Mouse (Mus musculus) hematopoietic stem cell, adult 5-6 weeks (primary cell): ENCODE results near the gene Fam78a. TPM values are rescaled to one million over a fixed set of nuclear protein-coding genes. Genes with fewer than 3 reads are reported as not detected.

ENCODE experiments used
- ATAC-seq, 2 experiments: fragments of 125-278 bp in 1 of 2; replicated peaks in 1 of 2; 2 replicates each; pipeline ENCODE4 v1.8.0; 2016 to 2017; ENCODE audit warnings: inconsistent platforms in 2 of 2, mild to moderate bottlenecking in 2 of 2, moderate number of reproducible peaks in 2 of 2, low read depth in 1 of 2, moderate TSS enrichment in 1 of 2; ENCODE audit not compliant: low FRiP score in 2 of 2, poor library complexity in 2 of 2, severe bottlenecking in 2 of 2, insufficient read depth in 1 of 2, low TSS enrichment in 1 of 2
- total RNA-seq: library from RNA; stranded (forward); fragments of 172-1452, 232-1000 nt; gene quantifications from 2 replicates; pipeline ENCODE4 v1.2.3, GENCODE M21; 2017

Gene Fam78a
- 12.3 and 12.9 TPM in 2 replicates for total RNA-seq

DNA sequence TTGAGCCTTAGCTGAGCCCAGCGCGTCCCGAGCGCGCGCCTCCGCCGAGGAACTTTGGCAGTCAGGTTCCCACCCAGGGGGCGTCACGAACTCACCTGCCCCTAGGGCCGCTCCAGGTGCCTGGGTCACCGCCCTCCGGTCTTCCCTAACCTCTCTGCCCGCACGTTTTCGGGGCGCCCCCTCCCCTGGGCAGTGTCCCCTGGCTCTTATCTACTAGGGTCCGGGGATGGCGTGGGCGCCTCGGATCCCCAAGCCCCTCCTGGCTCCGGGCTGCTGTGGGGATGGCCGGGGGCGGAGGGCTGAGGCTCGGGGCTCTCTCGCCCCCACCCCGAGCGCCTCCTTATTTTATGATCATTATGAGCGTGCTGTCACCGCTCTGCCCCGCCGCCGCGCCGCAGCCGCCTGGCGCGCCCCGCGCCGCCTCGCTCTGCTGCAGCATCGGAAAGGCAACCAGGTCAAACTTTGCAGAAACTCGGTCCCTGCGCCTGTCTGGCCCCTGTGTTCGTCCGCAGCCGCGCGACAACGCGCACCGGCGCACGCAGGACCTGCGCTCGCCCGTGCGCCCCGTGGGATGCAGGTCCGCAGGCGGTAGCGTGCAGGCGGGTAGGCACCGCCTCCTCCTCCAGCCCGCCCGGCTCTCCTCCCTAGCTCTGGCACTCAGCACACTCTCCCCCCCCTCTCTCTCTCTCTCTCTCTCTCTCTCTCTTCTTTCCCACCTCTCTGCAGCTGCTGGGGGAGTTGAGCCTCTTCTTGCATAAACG lies at the start of gene Fam78a:
Fam78a (minus strand) TSS at position 747 of the 761 bp plus-strand sequence.
- peak; percentile 25 to 27 for ATAC-seq

DNA sequence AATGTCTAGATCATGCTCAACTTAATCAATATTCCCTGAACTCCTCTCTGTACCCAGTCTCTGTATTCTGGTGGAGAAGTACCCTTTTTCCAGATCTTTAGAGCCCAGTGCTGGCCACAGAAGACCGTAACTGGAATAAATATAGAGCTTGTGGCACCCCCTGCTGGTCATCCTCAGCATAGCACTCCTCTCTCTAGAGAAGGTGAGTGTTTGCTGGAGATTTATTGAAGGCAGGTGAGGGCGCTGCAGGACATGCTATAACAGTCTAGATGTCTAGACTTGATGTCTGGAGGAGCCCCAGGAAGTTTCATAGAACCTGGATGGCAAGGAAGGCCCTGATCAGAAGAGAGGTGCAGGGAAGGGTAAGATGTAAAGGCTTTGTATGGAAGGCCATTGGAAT lies 49.4 kb upstream of the Fam78a start:
- peak; percentile 35 to 39; a peak in 2 of 4 replicates for ATAC-seq

DNA sequence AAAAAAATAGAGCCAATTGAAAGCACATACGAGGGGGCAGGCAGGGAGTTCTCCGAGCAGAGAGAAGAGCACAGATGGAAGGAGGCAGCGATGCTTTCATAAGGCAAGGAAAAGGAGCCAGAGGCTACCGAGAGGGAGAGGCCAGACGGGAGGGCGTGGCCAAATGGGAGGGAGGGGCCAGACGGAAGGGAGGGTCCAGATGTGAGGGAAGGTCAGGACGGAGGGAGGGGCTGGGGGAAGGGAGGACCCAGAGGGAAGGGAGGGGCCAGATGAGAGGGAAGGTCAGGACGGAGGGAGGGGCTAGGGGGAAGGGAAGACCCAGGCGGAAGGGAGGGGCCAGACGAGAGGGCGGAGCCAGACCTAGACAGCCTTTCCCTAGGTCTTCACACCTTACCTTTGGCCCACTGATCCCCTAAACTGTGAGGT lies 47.9 kb upstream of the Fam78a start:
- ATAC-seq: peak; percentile 24 to 43; a peak in 2 of 4 replicates

DNA sequence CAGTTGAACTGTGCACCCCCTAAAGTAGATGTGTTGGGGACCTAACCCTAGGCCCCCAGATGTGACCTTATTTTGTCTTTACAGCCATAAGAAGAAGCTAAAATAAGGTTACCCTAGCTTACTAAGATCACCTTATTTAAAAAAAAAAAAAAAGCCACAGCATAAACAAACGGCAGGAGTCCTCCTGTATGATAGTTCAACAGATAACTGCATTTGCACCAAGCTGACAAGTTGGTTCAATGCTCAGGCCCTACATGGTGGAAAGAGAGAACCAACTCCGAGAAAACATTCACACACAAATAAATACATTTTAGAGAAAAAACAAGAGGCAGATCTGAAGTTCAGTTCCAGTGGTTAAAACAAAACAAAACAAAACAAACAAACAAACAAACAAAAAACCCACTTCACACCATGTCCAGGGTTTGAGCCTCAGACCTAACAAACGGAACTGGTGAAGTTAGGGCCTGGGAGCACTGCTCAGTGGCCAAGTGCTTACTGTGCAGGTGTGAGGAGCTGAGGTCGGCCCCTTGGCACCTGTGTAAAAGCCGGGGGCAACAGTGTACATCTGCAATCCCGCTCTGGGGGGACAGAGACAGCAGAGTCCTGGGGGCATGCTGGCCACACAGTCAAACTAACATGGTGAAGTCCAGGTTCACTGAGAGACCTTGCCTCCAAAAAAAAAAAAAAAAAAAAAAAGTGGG lies 47.4 kb upstream of the Fam78a start:
- ATAC-seq: no peak

DNA sequence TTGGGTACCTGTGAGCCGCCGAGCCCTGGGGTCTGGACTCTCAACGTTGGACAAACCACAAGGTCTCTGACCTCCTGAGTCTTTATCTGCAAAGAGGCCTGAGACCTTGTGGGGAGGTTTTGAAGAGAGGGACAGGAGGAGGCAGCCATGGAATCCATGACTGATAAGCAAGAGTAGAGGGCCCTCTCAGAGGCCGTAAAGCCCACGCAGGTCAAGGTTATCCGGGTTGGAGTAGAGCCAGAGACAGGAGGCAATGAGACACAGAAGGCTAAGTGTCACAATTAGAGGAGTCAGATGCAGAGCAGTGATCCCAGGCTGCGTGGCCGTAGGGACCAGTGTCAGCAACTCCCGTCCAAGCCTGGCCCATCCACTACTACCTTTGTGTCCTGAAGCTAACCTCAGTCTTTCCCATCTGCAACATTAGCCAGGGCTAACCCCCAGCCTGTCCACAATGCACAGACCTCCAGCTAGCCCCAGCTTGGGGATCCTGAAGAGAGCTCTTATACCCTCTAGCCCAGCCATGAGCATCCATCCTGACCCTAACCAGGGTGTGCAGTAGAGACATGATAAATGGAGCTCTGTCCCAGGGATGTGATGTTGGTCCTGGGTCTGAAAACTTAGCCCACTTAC lies 46.7 kb upstream of the Fam78a start:
- no peak for ATAC-seq

DNA sequence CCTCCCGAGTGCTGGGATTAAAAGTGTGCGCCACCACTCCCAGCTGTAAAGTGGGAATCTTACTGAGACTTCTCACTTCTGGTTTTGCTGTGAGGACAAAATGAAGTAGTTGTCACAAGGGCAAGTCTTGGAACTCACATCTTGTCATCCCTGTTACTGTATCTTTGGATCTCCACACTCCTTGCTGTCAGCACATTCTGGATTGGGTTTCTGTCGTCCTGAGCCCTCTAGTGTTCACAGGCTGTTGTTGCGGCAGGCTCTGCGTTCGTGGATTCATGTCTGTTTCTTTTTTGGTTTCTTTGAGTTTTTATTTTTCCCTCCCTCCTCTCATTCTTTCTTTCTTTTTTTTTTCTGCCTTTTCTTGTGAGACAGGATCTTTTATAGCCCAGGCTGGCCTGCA lies 45.8 kb upstream of the Fam78a start:
- ATAC-seq: 0 out of 4 replicates have a peak, but pooled peaks of 1 of the 2 experiments have one; percentile 21

DNA sequence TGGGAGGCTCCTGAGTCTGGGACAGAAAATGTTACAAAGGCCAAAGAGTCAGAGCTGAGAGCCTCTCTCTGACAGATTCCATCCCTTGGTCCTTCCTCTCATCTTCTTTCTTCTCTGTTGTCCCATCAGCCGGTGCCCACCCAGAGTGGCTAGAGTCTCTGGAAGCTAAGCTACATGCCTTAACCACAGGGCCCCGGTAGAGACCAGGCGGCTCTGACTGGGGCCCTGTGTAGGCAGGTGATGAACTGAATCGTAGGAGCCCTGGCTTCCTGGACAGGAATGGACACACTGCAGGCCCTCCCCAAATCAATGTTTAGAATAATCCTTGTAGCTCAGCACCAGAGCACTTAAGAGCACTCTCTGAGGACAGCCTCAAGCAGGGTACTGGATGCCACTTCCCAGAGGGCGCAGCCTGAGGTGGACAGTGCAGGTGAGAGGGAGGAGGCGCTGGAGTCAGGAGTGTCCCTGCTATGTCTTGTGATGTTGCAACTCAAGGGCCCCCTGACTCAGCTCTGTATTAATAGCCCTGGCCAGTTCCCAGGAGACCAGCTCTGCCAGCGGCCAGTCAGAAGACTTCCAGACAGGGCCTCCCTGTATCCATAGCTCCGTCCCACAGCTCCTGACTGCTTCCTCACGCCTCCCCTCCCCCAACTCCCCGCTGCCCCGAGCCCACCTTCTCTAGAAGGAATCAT lies 44.9 kb upstream of the Fam78a start:
- no peak for ATAC-seq

DNA sequence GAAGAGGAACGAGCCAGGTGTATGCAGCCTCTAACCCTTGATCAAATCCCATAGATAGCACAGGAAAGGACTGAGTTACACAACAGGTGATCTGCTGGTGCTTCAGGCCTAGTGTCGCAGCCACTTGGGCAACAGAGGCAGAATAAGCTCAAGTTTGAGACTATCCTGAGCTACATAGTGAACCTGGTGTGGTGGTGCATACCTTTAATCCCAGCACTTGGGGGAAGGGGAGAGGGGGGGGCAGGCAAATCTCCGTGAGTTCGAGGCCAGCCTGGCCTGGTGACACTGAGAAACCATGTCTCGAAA lies 43.8 kb upstream of the Fam78a start:
- no peak for ATAC-seq

DNA sequence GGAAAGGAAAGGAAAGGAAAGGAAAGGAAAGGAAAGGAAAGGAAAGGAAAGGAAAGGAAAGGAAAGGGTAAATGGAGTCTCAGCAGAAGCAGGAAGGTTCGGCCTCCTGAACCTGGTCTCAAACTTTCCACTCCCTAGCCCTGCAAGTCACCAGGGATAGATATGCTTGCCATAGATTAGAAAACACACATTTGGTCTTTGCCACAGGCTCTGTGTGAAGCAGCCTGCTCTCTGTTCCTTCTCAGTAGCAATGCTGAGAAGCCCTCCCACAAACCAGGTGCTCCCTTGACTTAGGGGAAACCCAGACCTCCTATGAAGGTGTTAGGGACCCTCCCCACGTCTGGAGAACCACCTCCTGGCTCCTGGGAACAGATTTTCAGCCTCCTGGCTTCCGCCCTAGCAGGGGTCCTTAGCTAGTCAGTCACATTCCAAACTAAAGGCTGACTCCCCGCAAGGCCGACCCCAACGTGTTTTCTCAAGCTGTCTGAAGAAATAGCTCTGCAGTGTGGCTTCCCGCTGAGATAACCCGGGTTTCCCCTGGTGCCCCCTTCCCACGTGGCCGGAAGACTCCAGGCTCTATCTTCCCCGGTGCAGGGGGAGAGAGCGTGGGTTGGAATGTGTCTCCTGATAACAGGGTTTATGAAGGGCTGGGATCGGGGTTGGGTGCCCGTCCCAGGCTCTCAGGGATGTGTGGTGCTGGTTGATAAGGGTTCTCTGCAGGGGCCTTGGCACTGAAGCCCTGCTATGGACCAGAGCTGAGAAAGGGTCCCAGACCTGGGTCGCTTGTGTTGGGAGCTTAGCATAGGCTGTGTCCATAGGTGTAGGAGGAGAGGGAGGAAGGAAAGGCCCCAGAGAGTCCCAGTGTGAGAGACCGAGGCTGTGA lies 43.2 kb upstream of the Fam78a start:
- ATAC-seq: peak; percentile 74 to 80

DNA sequence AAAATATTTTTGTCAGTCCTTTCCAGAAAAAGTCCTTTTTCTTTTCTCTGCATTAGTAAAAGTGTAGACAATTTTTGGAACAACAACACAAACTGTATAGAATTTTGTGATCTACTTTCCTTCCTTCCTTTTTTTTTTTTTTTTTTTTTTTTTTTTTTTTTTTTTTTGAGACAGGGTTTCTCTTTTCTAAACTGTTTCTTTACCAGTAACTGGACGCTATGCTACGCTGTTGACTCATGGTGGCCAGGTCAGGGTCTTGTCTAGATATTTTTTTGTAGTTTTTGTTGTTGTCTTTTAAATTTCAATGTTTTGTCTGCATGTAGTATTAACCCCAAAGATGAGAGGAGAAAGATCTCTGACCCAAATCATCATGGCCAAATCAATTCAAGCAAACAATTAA lies 37.1 kb upstream of the Fam78a start:
- no peak for ATAC-seq

DNA sequence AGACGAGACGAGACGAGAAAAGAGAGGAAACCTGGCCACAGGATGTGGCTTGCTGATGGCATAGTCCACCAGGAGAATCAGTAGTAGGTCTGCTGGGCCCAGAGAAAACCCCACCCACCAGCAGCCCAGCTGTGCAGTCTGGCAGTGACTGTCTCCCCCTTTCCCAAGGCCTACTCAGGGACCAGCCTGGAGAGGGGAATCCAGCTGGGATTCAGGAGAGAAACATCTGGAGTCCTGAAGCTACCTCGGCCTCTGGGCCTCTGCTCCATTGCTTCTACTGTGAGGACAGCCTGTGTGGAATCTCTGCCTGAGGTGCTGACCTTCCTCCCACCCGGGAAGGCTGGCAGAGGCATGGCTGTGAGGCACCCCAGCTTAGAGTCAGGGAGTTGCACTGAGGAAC lies 36.5 kb upstream of the Fam78a start:
- ATAC-seq: no peak

DNA sequence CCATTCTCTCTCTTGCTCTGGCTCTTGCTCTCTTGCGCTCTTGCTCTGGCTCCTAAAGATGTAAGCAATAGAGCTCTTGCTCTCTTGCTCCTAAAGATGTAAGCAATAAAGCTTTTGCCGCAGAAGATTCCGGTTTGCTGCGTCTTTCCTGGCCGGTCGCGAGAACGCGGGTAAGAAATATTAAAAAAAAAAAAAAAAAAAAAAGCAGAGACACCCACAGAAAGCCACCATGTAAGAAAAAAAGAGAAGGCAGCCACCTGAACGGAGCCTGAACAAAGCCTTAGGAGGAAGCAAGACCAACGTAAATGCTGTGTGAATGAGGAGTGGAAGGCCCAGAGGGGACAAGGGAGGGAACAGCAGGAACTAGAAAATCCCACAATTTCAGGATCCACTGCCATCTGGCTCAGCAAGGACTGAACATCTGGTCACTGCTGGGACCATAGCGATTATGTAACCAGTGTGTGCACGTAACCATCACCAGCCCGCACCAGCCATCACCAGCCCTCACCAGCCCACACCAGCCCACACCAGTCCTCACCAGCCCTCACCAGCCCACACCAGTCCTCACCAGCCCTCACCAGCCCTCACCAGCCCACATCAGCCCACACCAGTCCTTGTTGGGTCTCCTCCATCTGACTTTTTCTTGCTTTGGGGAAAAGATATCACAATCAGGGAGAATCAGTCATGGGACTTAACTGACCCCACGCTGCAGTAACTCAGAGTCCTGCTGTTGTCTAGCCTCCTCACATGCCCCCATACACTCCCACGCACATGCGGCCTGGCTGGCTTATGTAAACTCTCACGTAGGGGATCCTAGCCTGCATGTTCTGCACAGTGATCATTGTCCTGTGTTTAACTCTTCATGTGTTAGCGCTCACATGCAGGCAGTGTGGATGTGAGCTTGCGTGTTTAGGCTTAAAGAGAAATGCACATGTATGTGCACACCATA lies 35.4 kb upstream of the Fam78a start:
- no peak for ATAC-seq

DNA sequence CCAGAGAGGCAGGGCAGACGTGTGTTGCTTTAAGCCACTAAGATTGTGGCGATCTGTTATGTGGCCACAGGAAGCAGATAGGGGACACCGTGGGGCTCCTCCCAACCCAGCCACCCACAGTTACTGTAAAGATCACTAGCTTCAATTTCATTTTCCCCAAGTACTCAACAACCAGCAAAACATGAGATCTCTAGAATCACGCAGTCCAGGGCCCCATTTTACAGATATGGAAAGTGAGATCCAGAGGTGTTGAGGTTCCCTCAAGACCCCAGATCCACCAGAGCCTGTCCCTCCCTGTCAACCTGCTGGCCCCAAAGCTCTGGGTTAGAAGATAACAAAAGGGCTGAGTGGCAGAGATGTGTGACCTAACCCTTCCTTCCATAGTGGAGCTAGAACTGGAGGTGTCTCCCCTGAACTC lies 31.2 kb upstream of the Fam78a start:
- no peak for ATAC-seq

DNA sequence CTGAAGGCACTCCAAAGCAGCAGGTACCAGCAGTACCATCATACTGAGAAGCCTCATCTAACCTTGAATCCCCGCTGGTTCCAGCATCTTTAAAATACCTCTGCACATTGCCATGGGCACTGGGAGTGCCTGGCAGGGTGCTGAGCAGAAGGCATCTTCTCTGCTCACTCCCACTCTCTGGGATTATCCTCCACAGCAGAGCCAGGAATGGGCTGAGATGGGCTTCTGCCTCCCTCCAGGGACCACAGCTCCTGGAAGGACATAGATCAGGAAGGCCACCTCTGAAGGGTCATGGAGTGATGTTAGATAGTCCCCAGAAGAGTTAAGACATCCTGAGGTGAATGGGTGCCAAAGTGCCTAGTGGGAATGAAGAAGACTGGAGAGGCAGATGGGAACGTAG lies 27.9 kb upstream of the Fam78a start:
- no peak for ATAC-seq

DNA sequence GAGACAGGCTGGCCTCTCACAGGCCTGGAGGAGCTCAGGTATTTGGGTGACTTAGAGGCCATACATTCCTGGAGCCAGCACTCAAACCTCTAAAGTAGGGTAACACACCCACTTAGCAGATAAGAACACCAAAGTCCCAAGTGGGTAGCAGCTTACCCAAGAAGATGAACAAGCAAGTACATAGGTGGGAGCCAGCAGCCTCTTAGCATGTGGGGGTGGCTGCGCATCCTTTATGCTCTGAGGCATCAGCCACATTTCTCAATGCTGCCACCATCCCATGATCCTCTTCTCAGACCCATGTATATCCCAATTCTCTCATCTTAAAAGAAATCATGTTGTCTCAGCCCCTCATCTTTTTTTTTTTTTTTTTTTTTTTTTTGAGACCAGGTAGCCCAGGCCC lies 26.6 kb upstream of the Fam78a start:
- ATAC-seq: no peak

DNA sequence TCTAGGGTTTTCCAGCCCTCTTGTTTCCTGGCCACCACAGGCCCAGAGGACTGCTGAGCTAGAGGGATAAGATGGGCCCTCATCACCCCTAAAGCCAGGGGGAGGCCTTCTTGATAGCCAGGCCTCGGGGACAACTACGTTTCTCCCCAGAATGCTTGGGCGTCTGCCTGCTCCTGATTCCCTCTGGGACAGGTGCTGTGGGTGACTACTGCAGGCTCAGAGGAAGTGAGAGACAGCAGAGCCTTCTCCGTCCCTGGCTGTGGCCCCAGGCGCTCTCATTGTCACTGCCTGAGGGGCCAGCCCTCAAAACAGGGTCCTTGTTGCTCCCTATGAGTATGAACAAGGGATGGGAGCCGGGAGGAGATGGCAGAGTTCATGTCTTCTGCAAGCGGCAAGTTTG lies 21.3 kb upstream of the Fam78a start:
- ATAC-seq: no peak
